Mouse (Mus musculus) R1 (cell line): ENCODE results near the gene BC049762.
A peak's percentile ranks its signal among the peaks of the same experiment; 100 is the strongest.

Experiments
- DNase-seq: peaks from one replicate; pipeline ENCODE4 v3.0.0-alpha.2; 2018; ENCODE audit warnings: low read depth, low spot score

The BC049762 gene

DNA sequence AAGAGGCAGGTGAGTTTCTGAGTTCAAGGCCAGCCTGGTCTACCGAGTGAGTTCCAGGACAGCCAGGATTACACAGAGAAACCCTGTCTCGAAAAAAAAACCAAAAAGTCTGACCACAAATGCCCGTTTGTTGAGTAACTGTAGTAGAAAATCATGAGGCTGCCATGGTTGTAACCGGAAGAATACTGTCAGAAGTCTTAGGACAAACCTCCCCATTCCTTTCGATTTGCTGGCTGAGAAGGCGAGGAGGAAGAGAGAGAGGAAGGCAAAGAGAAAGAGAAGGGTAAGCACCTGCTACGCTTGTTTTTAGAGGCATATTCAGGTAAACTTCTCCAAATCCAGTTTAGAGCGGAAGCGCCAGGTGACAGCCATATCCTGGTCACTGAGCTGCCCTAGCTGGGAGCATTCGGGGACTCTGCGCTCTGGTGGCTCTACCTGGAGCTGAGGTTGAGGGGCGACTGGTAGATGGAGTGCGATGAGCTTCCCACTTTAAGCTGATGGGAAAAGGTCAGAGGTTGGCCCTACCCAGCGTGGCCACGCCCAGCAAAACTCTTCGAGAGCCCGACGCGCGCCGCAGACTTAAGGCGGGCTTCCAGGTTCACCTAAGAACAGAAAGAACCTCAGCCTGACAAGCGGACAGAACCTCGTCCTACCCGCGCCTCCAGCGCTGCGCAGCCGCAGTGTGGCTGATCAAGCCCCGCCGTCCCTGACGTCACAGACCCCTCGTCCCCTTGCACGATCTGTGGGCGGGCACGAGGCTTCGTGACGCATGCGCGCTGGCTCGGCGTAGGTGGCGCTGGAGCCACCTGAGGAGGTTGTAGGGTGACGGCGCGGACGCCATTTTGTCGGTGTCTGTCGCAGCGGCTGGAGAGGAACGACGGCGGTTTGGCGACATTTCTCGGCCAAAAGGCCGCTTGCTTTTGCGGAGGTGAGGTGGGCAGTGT, at the start of gene BC049762:
TSS of gene BC049762 (minus strand) at position 705 of the 944 bp plus-strand sequence.
- DNase-seq, result peak; percentile 99

DNA sequence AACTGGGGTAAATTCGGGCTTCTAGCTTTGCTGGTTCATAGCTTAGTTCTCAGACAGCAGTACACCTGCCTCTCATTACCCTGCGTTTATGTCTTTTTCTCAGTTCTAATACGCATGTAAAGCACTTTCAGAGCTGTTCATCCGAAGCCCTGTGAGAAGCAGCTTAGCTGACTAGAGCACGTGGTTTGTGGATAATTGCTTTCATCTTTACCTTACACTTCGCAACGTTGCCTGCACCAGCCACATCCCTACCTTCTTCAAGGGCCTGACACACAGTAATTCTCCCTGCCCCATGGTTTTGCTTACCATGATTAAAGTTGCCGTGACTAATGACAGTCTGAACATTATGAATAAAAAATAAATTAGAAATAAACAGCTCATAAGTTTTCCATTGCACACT, 49.0 kb upstream of the BC049762 start:
- DNase-seq, result no peak

DNA sequence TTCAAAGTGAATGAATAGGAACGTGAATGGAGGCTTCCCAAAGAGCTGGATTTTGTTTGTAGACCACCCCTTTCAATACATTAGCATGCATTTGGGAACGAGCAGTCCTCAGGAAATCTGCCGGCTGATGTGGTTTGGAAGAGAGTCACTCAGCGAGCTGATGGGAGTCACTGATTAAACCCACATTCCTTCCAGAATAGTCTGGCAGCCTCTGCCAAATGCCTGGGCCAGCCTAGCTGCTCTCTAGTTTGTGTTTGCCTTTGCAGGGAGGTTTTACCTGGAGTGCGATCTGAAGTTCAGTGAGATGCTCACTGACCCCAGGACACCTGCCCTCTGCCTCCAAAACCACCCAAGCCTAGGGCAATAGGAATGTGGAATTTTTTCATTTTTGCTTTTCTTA, 45.5 kb upstream of the BC049762 start:
- DNase-seq, result no peak

- no peak for DNase-seq
Measured at GRCm38 (mm10) chr11:51303981-51304553, 41.2 kb upstream of the BC049762 start.

DNA sequence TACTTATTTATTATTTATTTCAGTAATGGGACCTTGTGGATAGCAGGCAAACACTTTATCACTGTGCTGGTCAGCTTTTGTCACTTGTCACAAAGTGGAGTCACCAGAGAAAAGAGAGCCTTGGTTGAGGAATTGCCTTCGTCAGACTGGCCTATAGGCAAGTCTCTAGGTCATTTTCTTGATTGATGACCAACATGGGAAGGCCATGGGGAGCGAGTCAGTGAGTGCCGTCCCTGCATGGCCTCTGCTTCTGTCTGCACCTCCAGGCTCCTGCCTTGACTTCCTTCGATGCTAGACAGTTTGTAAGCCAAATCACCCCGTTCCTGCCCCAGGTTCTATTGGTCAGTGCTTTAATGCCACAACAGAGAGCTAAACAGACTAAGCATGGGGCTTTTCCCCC, 39.5 kb upstream of the BC049762 start:
- DNase-seq, result no peak

- DNase-seq, result no peak
Measured at GRCm38 (mm10) chr11:51298691-51299090, 35.8 kb upstream of the BC049762 start.

- DNase-seq, result no peak
Measured at GRCm38 (mm10) chr11:51295742-51296141, 32.9 kb upstream of the BC049762 start.

DNA sequence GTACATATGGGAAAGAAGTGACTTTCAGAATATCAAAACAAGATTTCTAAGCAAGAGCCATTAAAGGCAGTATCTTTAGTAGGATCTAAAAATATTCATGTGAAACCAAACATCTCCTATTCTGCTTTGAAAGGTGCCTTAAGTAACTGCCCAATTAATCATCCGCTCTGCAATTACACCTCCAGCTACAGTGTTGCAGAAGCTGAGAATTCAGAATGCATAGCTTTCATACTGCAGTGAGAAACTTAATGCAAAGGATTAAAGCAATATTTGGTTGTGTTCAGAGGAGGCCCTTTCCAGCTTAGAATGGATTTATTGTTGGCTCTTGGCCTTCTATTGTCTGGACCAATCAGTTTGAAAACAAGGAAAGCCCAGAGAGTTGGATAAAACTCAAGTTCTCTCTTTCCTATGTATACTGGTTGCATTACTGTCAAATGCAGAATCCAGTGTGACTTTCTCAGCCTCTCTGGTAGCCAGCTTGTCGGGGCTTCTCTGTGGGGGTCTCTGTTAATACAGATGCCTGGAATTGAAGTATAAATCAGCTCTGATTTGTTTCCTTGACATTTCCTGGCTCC, 31.2 kb upstream of the BC049762 start:
- no peak for DNase-seq

GRCm38 (mm10) chr11:51290066-51290955, 27.5 kb upstream of the BC049762 start:
- DNase-seq, result peak; percentile 50

DNA sequence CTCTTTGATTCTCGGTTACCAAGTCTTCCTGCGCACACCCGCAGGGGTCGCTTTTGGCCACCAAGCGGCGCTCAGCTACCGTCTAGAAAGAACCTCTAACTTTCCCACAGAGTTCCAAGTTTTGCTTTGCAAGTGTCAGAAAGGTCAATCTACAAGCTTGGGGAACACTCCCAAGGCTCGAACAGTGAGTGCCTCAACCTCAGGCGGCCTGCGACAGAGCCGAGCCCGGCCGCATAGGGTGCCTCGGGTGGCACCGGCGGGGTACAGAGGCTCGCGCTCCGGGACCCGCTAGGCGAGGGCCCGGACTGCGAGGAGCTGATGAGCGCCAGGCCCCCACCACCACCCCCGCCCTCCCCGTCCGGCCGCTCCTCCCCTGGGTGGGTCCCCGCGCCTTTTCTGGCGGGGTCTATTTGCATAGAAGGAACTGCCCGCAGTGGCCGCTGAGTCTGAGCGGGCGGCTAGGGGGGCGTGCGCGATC, 26.8 kb upstream of the BC049762 start, which contains the start of gene Col23a1:
TSS of gene Col23a1 (plus strand) at position 357 of the 478 bp plus-strand sequence.
- DNase-seq, result peak; percentile 90

GRCm38 (mm10) chr11:51274418-51274817, 11.6 kb upstream of the BC049762 start:
- DNase-seq, result peak; percentile 75

DNA sequence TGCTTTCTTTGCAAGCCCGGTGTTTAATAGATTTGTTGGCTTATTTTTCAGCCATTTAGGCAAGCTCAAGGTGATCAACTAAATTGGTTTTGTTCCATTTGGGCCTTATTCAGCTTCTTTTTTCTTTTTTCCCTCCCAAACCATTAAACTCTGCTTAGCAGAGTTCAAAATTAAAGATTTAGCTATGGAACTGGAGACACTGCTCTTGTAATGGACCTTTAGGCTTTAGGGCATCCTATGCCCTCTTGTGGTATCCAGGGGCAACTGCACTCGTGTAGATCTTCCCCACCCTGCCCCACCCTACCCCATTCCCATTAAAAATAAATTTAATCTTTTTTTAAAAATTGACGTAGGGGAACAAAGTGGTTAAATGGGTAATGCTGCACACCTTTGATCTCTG, 2.5 kb upstream of the BC049762 start:
- peak; percentile 54 for DNase-seq

DNA sequence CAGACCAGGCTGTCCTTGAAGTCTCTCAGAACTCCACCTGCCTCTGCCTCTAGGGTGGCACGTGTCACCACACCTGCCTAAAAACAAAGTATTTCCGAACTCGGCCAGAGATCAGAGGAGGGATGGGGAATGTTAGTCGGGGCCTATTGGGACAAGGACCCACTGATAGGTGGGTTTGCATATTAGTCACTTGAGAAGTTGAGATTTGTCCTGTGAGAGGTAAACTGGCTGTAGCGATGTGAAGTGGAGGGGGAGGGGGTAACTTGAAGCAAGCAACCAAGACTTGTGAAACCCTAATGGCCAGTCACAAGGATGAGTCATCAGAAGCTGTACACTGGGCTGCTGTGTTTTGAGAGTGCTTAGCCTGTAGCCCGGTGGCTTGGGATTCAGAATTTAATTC, 1.5 kb upstream of the BC049762 start:
- DNase-seq, result peak; percentile 53

DNA sequence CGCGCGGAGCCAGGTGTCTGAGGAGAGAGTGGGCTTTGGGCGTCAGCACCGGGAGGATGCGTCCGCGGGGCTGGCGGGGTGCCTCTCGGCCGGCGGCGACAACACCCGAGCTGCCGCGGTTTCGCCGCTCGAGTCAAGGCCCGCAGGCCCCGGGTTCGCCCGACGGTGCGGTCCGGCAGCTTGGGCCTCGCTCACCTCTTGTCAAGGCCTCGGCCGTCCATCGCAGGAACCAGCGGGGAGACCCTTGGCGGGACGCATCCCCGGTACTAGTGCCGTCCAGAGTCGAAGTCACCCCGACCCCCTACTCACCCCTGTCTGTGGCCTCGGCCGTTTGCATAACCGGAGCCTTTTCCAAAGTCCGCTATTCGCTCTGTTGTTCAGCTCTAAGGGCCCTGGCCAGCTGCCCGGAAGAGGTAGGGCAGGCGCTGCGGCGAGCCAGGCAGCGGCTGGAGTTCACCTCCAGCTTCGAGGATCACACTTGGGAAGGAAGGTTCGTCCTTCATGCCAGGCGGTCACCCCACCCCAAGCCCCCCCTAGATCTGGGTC, 513 bp upstream of the BC049762 start:
- DNase-seq, result no peak

GRCm38 (mm10) chr11:51261680-51262219, 1.1 kb downstream of the BC049762 start, which contains the start of gene Clk4:
Gene Clk4, plus strand, starts transcription at chr11:51261730.
- no peak for DNase-seq

DNA sequence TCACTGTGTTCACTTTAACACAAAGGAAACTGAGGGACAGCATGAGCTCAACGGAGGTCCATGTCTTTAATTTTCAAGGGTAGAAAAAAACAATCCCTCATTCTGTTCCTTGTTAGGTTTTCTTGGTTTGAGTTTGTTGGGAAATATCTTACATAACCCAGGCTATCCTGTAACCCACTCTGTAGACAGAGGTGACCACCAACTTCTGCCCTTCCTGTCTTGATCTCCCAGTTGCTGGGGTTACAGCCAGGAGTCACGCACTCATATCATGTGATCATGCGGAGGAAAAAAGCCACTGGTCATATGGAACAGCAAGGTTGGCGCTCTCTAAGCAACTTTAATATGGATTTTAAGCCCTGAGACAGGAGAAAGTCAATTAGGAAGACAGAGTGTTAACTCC, 5.8 kb downstream of the BC049762 start:
- no peak for DNase-seq

DNA sequence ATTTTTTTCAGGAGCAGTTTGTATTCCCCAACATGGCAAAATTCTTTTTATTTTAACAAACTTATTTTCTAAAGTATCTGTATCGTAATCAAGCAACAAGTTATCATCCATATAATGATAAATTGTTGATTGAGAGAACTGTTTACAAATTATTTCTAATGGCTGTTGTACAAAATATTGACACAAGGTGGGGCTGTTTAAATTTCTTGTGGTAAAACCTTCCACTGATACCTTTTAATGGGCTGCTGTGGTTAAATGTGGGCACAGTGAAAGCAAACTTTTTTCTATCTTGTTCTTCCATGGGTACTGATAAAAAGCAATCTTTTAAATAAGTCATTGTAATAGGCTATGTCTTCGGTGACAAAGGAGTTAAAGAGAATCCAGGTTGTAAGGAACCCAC, 19.9 kb downstream of the BC049762 start:
- DNase-seq, result no peak

DNA sequence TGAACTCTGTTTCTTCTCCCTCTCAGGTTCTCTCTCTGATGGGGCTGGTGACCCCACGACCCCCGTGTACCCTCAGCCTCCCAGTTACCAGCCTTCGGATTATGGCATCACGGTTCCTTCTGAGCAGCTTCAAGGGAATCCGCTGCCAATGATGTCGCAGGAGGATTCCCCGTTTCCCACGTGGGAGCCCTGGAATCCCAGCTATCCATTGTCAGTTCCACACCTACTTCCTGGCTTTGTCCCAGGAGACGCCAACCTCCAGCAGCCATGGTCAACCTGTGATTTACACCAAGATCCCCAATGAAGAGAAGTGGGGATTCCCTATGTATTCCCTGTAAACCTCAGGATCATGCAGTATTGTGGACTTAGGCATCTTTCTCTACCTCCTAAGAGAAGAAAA, 28.2 kb downstream of the BC049762 start:
- DNase-seq, result peak; percentile 18

GRCm38 (mm10) chr11:51227104-51227503, 35.7 kb downstream of the BC049762 start:
- DNase-seq, result no peak

GRCm38 (mm10) chr11:51220308-51220707, 42.5 kb downstream of the BC049762 start, which contains the start of gene Gm12569:
Gene Gm12569, plus strand, starts transcription at chr11:51220473.
- DNase-seq, result peak; percentile 94
